Mouse (Mus musculus): ENCODE data around the gene Tra2b. TPM values are rescaled to one million over a fixed set of nuclear protein-coding genes. Genes with fewer than 3 reads are reported as not detected.

The Tra2b gene
- polyA plus RNA-seq (2012; rRNA removed) = 149 and 158 TPM in 2 replicates

GRCm38 (mm10) chr16:22265849-22266376 is at the start of gene Tra2b:
Gene Tra2b (minus strand): TSS chr16:22266005.

Other genes starting within 250 kb of the Tra2b start
- gene Igf2bp2, start 102.7 kb downstream of the Tra2b start, polyA plus RNA-seq (2012; rRNA removed) = 9.8 and 10.1 TPM in 2 replicates
- 26.5 and 26.8 TPM in 2 replicates for gene Etv5, start 173.7 kb upstream of the Tra2b start, polyA plus RNA-seq (2012; rRNA removed)